Mouse (Mus musculus): ENCODE data around the gene Gm20388.

Gm20388 gene

GRCm38 (mm10) chr8:120561539-120562435 lies 651.1 kb downstream of the Gm20388 start:
- no peak for DNase-seq (ENCODE audit: low spot score in 2 of 2)

- no peak for DNase-seq (ENCODE audit: low spot score in 2 of 2)
These were observed 652.2 kb downstream of the Gm20388 start for GRCm38 (mm10) chr8:120562680-120563347.

GRCm38 (mm10) chr8:120563348-120563724 lies 652.7 kb downstream of the Gm20388 start:
- DNase-seq (ENCODE audit: low spot score in 2 of 2): no peak

GRCm38 (mm10) chr8:120563851-120564837 lies 653.5 kb downstream of the Gm20388 start:
- peak; percentile 56 to 69 for DNase-seq (ENCODE audit: low spot score in 2 of 2)

- no peak for DNase-seq (ENCODE audit: low spot score in 2 of 2)
These were observed 654.6 kb downstream of the Gm20388 start for GRCm38 (mm10) chr8:120565151-120565711.

- no peak for DNase-seq (ENCODE audit: low spot score in 2 of 2)
These were observed 656.0 kb downstream of the Gm20388 start for GRCm38 (mm10) chr8:120566681-120567080.

GRCm38 (mm10) chr8:120567731-120568130 lies 657.1 kb downstream of the Gm20388 start:
- DNase-seq (ENCODE audit: low spot score in 2 of 2): no peak

GRCm38 (mm10) chr8:120568164-120568798 lies 657.6 kb downstream of the Gm20388 start:
- no peak for DNase-seq (ENCODE audit: low spot score in 2 of 2)

GRCm38 (mm10) chr8:120569123-120569522 lies 658.5 kb downstream of the Gm20388 start:
- DNase-seq (ENCODE audit: low spot score in 2 of 2): no peak

- DNase-seq (ENCODE audit: low spot score in 2 of 2): peak; percentile 50 to 59
These were observed 659.5 kb downstream of the Gm20388 start for GRCm38 (mm10) chr8:120569939-120570715.

- no peak for DNase-seq (ENCODE audit: low spot score in 2 of 2)
These were observed 660.9 kb downstream of the Gm20388 start for GRCm38 (mm10) chr8:120571561-120571960.

- DNase-seq (ENCODE audit: low spot score in 2 of 2): no peak
These were observed 661.9 kb downstream of the Gm20388 start for GRCm38 (mm10) chr8:120572534-120572933.

GRCm38 (mm10) chr8:120573866-120574265 lies 663.2 kb downstream of the Gm20388 start:
- no peak for DNase-seq (ENCODE audit: low spot score in 2 of 2)

- no peak for DNase-seq (ENCODE audit: low spot score in 2 of 2)
These were observed 664.3 kb downstream of the Gm20388 start for GRCm38 (mm10) chr8:120574941-120575340.

GRCm38 (mm10) chr8:120575801-120576200 lies 665.2 kb downstream of the Gm20388 start:
- no peak for DNase-seq (ENCODE audit: low spot score in 2 of 2)

GRCm38 (mm10) chr8:120577821-120578220 lies 667.2 kb downstream of the Gm20388 start:
- DNase-seq (ENCODE audit: low spot score in 2 of 2): no peak

GRCm38 (mm10) chr8:120580336-120581000 lies 669.8 kb downstream of the Gm20388 start:
- no peak for DNase-seq (ENCODE audit: low spot score in 2 of 2)

GRCm38 (mm10) chr8:120581329-120581728 lies 670.7 kb downstream of the Gm20388 start:
- DNase-seq (ENCODE audit: low spot score in 2 of 2): no peak

GRCm38 (mm10) chr8:120581811-120582210 lies 671.2 kb downstream of the Gm20388 start:
- no peak for DNase-seq (ENCODE audit: low spot score in 2 of 2)

All from urinary bladder, adult 18-20 months (tissue).